Mouse (Mus musculus) kidney, embryonic 14.5 days (tissue): ENCODE measurements at regions not wholly inside any gene's neighbourhood (a gene's known extent, or its start where the extent isn't known, plus 50 kb on each side); places are given as distances from the start of the nearest gene placed in this dataset.

Experiments
- ATAC-seq: fragments of 200-750 bp; cut with Nextera tagmentation; 2 replicates; pipeline ENCODE4 v1.8.0; 2017; ENCODE audit warnings: moderate number of reproducible peaks, mild to moderate bottlenecking, moderate TSS enrichment, moderate library complexity; ENCODE audit not compliant: low FRiP score, low TSS enrichment
- H3K27ac ChIP-seq: fragments of 300-500 bp; sonication (generic); 2 replicates; pipeline ENCODE4 v1.5.1; 2014; ENCODE audit warnings: low read depth, mild to moderate bottlenecking, low read length, moderate library complexity, mixed read lengths
- H3K27me3 ChIP-seq: fragments of 300-500 bp; sonication (generic); 2 replicates; pipeline ENCODE4 v1.6.1; 2014; ENCODE audit warnings: mild to moderate bottlenecking, low read length; ENCODE audit not compliant: control insufficient read depth, insufficient read depth
- H3K36me3 ChIP-seq: fragments of 300-500 bp; sonication (generic); 2 replicates; pipeline ENCODE4 v1.6.1; 2014; ENCODE audit warnings: low read length, mixed read lengths; ENCODE audit not compliant: control insufficient read depth, insufficient read depth
- H3K4me1 ChIP-seq: fragments of 300-500 bp; sonication (generic); 2 replicates; pipeline ENCODE4 v1.6.1; 2014; ENCODE audit warnings: low read length, mixed read lengths; ENCODE audit not compliant: control insufficient read depth, insufficient read depth
- H3K4me2 ChIP-seq: fragments of 300-500 bp; sonication (generic); replicated peaks from 2 replicates; pipeline ENCODE4 v1.6.1; 2014; ENCODE audit warnings: low read depth, mild to moderate bottlenecking, low read length
- H3K4me3 ChIP-seq: fragments of 300-500 bp; sonication (generic); 2 replicates; pipeline ENCODE4 v1.5.1; 2014; ENCODE audit warnings: mild to moderate bottlenecking, low read length
- H3K9ac ChIP-seq: fragments of 300-500 bp; sonication (generic); 2 replicates; pipeline ENCODE4 v1.6.1; 2014; ENCODE audit warnings: low read depth, mild to moderate bottlenecking, low read length, moderate library complexity
- H3K9me3 ChIP-seq: fragments of 300-500 bp; sonication (generic); 2 replicates; pipeline ENCODE4 v1.6.1; 2016; ENCODE audit warnings: low read length; ENCODE audit not compliant: control insufficient read depth
- WGBS: fragments of 180-500 bp; shearing (Covaris S2); extraction: QIAGEN DNeasy Blood & Tissue Kit; methylation state at CpG from one replicate; pipeline ENCODE4 v1.1.7; 2014; 5-methylcytosine and 5-hydroxymethylcytosine counted together

- Histone ChIP-seq H3K4me2 (no peak overlapping the region), H3K4me3 (no peak overlapping the region), H3K4me1 (no peaks in the 10 kb centered on the region), H3K36me3 (no peaks in the 10 kb centered on the region), H3K27ac (no peak overlapping the region), H3K9me3 (no peaks in the 10 kb centered on the region), H3K27me3 (peaks cover 4% of the 10 kb centered on the region; the same call in 1 of the 2 replicates), H3K9ac (no peak overlapping the region)
- WGBS, result 70% methylated on average over 1 of the region's 1 CpGs
- no peak for ATAC-seq
These were observed 334.2 kb downstream of the Bcor start for GRCm38 (mm10) chrX:11825948-11826347.

GRCm38 (mm10) chrX:11826737-11827408 lies 333.3 kb downstream of the Bcor start:
- ATAC-seq, result peak; percentile 57; the same call in 1 of the 2 replicates
- Histone ChIP-seq H3K36me3 (no peaks in the 10 kb centered on the region), H3K4me1 (no peaks in the 10 kb centered on the region), H3K27ac (no peak overlapping the region), H3K27me3 (peaks cover 2% of the 10 kb centered on the region; the same call in 1 of the 2 replicates), H3K9me3 (no peaks in the 10 kb centered on the region), H3K4me2 (0 out of 2 replicates have a peak overlapping the region, but pooled peaks have one; percentile 8), H3K9ac (no peak overlapping the region), H3K4me3 (no peak overlapping the region)
- WGBS, result 26% methylated on average over 20 of the region's 20 CpGs

- H3K27me3 ChIP-seq, result no peaks in the 10 kb centered on the region
- 74% methylated on average over 12 of the region's 12 CpGs for WGBS
- ATAC-seq, result no peak
These were observed 330.6 kb downstream of the Bcor start for GRCm38 (mm10) chrX:11829411-11830002.

GRCm38 (mm10) chrX:11837566-11837965 lies 322.6 kb downstream of the Bcor start:
- H3K27ac ChIP-seq, result no peak overlapping the region
- 65% methylated on average over 5 of the region's 5 CpGs for WGBS
- H3K4me3 ChIP-seq, result no peak overlapping the region
- no peaks in the 10 kb centered on the region for H3K36me3 ChIP-seq
- H3K27me3 ChIP-seq, result no peaks in the 10 kb centered on the region
- ATAC-seq, result no peak
- H3K9me3 ChIP-seq, result no peaks in the 10 kb centered on the region
- no peak overlapping the region for H3K4me2 ChIP-seq
- H3K9ac ChIP-seq, result no peak overlapping the region
- no peaks in the 10 kb centered on the region for H3K4me1 ChIP-seq

More at GRCm38 (mm10) chrX:11829411-11830002, 330.6 kb downstream of the Bcor start:
- Histone ChIP-seq H3K9ac (no peak overlapping the region), H3K36me3 (no peaks in the 10 kb centered on the region), H3K4me1 (no peaks in the 10 kb centered on the region), H3K4me3 (no peak overlapping the region), H3K4me2 (no peak overlapping the region), H3K9me3 (no peaks in the 10 kb centered on the region), H3K27ac (no peak overlapping the region)

GRCm38 (mm10) chrX:11839665-11840245 lies 320.4 kb downstream of the Bcor start:
- no peaks in the 10 kb centered on the region for H3K4me1 ChIP-seq
- no peak for ATAC-seq
- H3K9ac ChIP-seq, result no peak overlapping the region
- H3K27ac ChIP-seq, result no peak overlapping the region
- no peaks in the 10 kb centered on the region for H3K27me3 ChIP-seq
- no peak overlapping the region for H3K4me3 ChIP-seq
- no peaks in the 10 kb centered on the region for H3K36me3 ChIP-seq
- H3K9me3 ChIP-seq, result no peaks in the 10 kb centered on the region
- H3K4me2 ChIP-seq, result no peak overlapping the region
- WGBS, result 78% methylated on average over 12 of the region's 12 CpGs

- WGBS, result 65% methylated on average over 11 of the region's 11 CpGs
- Histone ChIP-seq H3K27me3 (no peaks in the 10 kb centered on the region), H3K4me2 (no peak overlapping the region), H3K4me3 (no peak overlapping the region), H3K4me1 (no peaks in the 10 kb centered on the region), H3K9ac (no peak overlapping the region), H3K27ac (no peak overlapping the region), H3K36me3 (no peaks in the 10 kb centered on the region), H3K9me3 (no peaks in the 10 kb centered on the region)
- no peak for ATAC-seq
These were observed 319.7 kb downstream of the Bcor start for GRCm38 (mm10) chrX:11840319-11841035.

- WGBS, result 88% methylated on average over 2 of the region's 2 CpGs
- H3K27me3 ChIP-seq, result no peaks in the 10 kb centered on the region
These were observed 314.6 kb downstream of the Bcor start for GRCm38 (mm10) chrX:11845566-11845965.

GRCm38 (mm10) chrX:11855910-11856309 lies 304.2 kb downstream of the Bcor start:
- H3K9ac ChIP-seq, result no peak overlapping the region
- WGBS, result 79% methylated on average over 4 of the region's 4 CpGs
- no peak overlapping the region for H3K27ac ChIP-seq
- H3K27me3 ChIP-seq, result peaks cover 2% of the 10 kb centered on the region; the same call in 1 of the 2 replicates
- H3K9me3 ChIP-seq, result no peaks in the 10 kb centered on the region
- H3K4me3 ChIP-seq, result no peak overlapping the region
- H3K4me2 ChIP-seq, result no peak overlapping the region
- no peaks in the 10 kb centered on the region for H3K36me3 ChIP-seq
- no peak for ATAC-seq
- no peaks in the 10 kb centered on the region for H3K4me1 ChIP-seq

More at GRCm38 (mm10) chrX:11845566-11845965, 314.6 kb downstream of the Bcor start:
- no peaks in the 10 kb centered on the region for H3K9me3 ChIP-seq
- no peaks in the 10 kb centered on the region for H3K4me1 ChIP-seq
- no peak for ATAC-seq
- H3K4me2 ChIP-seq, result no peak overlapping the region
- H3K36me3 ChIP-seq, result no peaks in the 10 kb centered on the region
- no peak overlapping the region for H3K27ac ChIP-seq
- H3K9ac ChIP-seq, result no peak overlapping the region
- H3K4me3 ChIP-seq, result no peak overlapping the region
